Mouse (Mus musculus) thymus, postnatal 0 days (tissue): ENCODE data around the gene Cnksr1. TPM values are rescaled to one million over a fixed set of nuclear protein-coding genes. Genes with fewer than 3 reads are reported as not detected.
"Not testable (repeated sequence)": the region's sequence is repeated elsewhere in the genome, so short reads cannot be mapped to it uniquely, and the experiment has no call there.

Experiments
- DNase-seq: peaks from one replicate; pipeline ENCODE4 v3.0.0-alpha.2; 2015; ENCODE audit warnings: low spot score
- polyA plus RNA-seq: library from polyadenylated mRNA; unstranded; fragments of >200 nt; fragmentation: Nextera tagmentation; extraction: Ambion mirVana; gene quantifications from 2 replicates; pipeline ENCODE4 v1.2.1, GENCODE M21; 2015

Cnksr1 gene
- polyA plus RNA-seq: 2.2 and 2.5 TPM in 2 replicates

DNA sequence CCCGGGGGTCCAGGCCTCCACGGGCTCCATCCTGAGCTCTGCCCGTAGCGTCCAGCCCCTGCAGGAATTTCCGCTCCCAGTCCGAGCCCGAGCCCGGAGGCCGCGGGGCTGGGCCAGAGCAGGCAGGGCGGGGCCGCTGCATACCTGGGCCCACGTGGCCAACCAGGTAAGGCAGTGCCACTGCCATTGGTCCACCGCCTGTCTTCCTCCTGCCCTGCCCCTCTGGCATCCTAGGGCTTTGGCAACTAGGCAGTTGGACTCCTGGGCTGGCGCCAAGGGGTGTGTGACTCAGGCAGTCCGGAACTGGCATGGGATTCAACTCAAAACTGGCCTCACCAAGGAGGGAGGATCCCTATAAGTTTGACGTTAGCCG lies at the start of gene Cnksr1:
TSS of gene Cnksr1 (minus strand) at position 121 of the 373 bp plus-strand sequence.
- no peak for DNase-seq

GRCm38 (mm10) chr4:134287575-134288025 lies 49.4 kb upstream of the Cnksr1 start, which contains the start of gene Pdik1l:
Pdik1l (minus strand) TSS chr4:134287895.
- peak; percentile 89 for DNase-seq

DNA sequence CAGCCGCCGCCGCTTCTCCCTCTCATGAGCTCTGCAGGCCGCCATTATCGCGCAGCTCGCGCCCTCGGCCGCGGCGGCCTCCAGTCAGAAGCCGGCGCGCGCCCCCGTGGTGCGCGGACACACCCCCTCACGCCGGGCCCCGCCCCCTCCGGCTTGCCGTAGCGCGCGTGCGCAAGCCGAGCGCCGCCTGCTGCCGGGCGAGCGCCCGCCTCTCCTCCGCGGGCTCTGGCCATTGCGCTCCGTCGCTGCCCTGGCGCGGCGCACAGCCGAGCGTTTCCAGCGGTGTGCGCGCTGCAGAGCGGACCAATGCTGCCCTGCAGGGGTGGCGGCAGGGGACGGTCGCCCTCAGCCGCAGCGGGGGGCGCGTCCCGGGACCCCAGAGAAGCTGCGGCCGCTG lies 49.0 kb upstream of the Cnksr1 start:
- peak; percentile 96 for DNase-seq

DNA sequence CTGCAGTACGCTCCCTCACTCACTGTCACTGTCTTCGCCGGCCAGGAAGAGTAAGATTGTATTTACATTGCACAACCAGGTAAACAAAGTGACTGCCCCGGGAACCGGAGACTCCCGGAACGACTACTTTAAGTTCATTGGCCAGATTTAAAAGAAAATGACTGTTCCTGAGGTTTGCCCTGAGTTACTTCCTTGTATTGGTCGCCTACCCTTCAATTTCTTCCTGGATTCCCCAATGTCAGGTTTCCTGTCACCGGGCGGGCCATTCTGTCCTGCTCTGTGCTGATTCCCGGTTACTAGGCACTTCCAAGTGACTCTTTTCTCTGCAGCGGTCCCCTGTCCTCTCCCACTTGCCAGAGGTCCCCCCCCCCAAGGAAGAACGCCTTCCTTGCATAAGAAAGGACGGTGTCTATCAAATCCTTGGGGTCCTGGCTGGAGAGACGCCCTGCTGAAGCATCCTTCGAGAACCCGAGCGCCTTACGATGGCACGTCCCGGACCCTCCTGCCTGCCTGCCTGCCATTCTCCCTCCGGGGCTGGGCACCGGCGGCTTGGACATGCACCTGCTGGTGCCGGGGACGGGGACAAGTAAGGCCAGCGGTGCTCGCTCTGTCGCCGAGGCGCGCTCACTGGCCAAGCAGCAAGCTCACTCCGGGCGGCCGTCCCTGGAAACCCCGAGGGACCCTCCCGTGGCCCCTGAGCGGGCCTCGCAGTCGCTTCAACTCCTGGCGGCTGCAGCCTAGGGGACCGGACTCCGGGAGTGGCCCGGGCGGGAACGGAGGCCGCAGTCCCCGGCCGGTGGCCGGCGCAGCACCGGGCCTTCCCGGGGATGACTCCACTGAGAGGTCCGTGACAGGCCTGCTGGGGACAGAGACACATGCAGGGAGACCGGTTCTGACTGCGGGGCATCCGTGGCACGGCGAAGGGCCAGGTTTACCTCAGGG lies 48.3 kb upstream of the Cnksr1 start:
- DNase-seq: peak; percentile 21

DNA sequence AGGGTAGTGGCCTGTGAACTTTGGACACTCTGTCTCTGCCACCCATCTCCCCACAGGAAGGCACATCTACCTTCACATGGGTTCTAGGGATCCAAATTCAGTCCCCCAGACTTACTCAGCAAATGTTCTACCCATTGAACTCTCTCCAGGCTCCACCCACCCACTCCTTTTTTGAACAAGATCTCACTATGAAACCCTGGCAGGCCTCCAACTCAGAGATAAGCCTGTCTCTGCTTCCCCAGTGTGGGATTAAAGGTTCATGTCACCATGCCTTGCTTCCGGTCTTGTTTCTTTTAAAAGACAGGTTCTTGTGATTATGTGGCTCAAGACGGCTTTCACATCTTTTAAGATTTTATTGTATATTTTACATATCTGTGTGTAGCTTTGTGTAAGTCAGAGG lies 46.7 kb upstream of the Cnksr1 start:
- DNase-seq: no peak

- DNase-seq: peak; percentile 95
Observed at GRCm38 (mm10) chr4:134273417-134274345, 35.5 kb upstream of the Cnksr1 start.

- DNase-seq: no peak
Observed at GRCm38 (mm10) chr4:134272731-134273416, 34.7 kb upstream of the Cnksr1 start.

DNA sequence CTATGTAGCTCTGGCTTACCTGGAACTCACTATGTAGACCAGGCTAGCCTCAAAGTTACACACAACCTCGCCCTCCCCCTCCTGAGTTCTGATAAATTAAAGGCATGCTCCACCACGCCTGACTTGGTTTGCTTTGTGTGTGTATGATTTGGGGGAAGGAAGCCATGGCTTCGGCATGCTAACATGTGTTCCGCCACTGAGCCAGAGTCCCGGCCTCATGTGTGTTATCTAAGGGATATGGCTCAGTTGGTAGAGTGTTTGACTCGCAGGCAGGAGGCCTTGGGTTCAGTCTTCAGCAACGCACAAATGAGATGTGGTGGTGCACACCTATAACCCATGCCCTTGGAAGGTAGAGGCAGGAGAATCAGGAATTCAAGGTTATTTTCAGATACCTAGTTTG lies 33.8 kb upstream of the Cnksr1 start:
- no peak for DNase-seq

DNA sequence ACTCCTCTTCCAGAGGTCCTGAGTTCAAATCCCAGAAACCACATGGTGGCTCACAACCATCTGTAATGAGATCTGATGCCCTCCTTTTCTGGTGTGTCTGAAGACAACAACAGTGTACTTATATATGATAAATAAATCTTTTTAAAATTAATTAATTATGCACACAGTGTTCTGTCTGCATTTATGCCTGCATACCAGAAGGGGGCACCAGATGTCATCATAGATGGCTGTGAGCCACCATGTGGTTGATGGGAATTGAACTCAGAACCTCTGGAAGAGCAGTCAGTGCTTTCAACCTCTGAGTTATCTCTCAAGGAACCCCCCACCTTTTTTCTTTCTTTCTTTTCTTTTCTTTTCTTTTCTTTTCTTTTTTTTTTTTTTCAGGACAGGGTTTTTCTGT lies 31.4 kb upstream of the Cnksr1 start:
- DNase-seq: not testable (repeated sequence)

DNA sequence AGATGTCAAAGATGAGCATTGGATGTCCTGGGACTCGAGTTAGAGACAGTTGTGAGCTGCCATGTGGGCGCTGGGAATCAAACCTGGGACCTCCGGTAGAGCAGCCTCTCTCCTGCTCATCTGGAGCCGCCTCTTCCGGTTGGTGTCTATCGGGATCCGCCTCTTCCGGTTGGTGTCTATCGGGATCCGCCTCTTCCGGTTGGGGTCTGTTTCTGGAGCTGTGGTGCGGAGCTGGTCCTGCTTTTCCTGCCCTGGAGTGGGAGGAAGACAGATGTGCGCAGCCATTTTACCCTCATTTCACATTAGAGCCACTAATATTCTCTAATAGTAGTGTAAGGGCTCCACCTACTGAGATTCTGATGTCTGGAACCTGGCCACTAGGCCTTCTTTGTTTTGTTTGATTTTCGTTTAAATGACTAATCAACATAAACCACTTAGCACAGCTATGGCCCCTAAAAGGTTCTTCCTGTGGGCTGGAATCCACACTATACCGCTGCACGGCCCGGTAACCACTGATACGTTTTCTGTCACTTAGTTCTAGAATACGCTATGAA lies 30.0 kb upstream of the Cnksr1 start:
- DNase-seq: no peak

DNA sequence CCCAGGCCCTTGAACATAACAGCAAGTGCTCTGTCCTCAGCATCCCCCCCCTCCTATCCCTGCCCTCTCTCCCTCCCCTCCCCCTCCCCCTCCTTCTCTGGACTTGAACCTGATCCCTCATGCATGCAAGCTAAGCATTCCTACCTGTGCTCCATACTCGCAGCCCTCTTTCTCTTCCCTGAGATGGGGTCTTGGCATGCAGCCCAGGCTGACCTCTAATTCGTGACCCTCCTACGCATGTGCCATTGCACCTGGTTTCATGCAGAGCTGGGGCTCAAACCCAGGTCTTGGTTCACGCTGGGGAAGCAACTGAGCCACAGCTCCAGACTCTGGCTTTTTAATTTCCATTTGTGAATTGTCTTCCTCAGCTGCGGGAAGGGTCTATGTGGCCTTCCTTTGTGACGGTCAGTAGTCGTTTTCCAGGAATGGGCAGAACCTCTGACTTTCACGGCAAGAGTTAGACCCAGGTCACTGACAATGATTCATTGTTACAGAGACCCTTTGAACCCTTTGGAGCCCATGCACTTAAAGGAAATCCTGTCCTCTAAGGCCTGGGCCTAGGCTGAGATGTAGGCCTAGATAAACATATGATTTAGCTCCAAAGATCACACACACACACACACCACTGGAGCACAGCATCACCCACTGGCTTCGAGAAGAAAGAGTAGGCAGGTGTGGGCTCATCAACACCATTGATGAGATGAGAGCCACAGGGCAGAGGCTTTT lies 27.8 kb upstream of the Cnksr1 start:
- DNase-seq: no peak

GRCm38 (mm10) chr4:134263191-134263590 lies 25.0 kb upstream of the Cnksr1 start:
- DNase-seq: peak; percentile 30

DNA sequence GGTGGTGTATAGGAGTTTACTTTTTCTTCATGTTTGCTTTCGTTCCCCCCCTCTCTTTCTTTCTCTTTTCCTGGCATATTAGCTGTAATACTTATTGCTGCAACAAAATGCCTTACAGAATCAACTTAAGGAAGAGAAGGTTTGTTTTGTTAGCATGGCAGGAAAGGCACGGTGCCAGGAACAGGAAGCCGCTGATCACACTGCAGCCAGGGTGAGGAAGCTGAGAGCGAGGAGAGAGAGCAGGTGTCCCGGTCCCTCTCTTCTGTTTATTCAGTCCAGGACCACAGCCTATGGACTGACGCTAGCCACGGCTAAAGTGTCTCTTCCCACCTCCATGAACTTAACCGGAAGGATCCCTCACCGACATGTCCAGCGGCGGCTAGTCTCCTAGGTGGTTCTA lies 20.2 kb upstream of the Cnksr1 start:
- peak; percentile 43 for DNase-seq

- DNase-seq: no peak
Observed at GRCm38 (mm10) chr4:134257198-134258009, 19.2 kb upstream of the Cnksr1 start.

GRCm38 (mm10) chr4:134256407-134257197 lies 18.4 kb upstream of the Cnksr1 start:
- no peak for DNase-seq

DNA sequence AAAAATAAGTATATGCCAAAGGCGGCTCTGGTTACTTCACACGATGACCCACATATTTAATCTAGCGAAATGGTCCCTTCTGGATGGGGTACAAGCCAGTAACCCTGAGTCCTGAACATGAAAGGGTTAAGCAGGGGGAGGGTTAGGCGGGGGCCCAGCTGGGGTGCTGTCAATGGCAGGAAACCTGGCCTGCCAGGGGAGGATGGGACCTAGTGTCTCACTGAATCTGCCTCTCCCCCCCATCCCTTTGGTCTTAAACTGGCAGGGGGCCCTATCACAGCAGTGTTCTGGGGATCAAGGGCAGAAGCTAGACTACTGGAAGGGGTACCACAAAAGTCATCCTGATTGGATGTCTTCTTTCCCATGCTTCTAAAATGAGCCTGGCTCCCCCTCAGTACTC lies 17.7 kb upstream of the Cnksr1 start:
- peak; percentile 81 for DNase-seq

DNA sequence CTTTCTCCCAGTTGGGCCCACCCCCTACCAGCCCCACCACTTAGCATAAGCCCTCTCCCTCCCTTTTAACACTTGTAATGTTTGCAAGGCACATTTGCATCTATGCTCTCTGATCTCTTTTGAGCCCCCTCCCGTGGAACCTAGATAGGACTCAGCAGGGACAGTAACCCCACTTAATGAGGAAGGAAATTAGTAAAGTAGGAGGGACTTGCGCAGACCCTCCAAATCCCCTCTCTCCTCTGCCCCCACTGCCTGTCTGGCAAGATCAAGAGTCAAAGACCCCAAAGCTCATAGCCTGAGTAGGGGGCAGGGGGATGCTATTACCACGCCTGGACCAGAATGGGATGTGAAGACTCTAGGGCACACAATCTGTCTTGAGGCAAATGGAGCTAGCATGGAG lies 16.6 kb upstream of the Cnksr1 start:
- DNase-seq: no peak

- no peak for DNase-seq
Observed at GRCm38 (mm10) chr4:134253722-134254324, 15.6 kb upstream of the Cnksr1 start, which contains the start of gene Grrp1. Grrp1 (minus strand) TSS chr4:134254106.
